Mouse (Mus musculus) intestine, embryonic 16.5 days (tissue): ENCODE measurements around the gene Lrrc61. TPM values are rescaled to one million over a fixed set of nuclear protein-coding genes. Genes with fewer than 3 reads are reported as not detected.

Experiments
- ATAC-seq: fragments of 200-750 bp; cut with Nextera tagmentation; 2 replicates; pipeline ENCODE4 v1.8.0; 2017; ENCODE audit warnings: moderate TSS enrichment, moderate library complexity
- H3K27ac ChIP-seq: fragments of 300-500 bp; sonication (generic); 2 replicates; pipeline ENCODE4 v1.5.1; 2014; ENCODE audit warnings: mild to moderate bottlenecking, low read length
- H3K27me3 ChIP-seq: fragments of 300-500 bp; sonication (generic); replicated peaks from 2 replicates; pipeline ENCODE4 v1.6.1; 2014; ENCODE audit warnings: low read length, control low read depth, mixed read lengths; ENCODE audit not compliant: control insufficient read depth, insufficient read depth
- H3K36me3 ChIP-seq: fragments of 300-500 bp; sonication (generic); 2 replicates; pipeline ENCODE4 v1.6.1; 2014; ENCODE audit warnings: low read length, control low read depth; ENCODE audit not compliant: control insufficient read depth, insufficient read depth
- H3K4me1 ChIP-seq: fragments of 300-500 bp; sonication (generic); 2 replicates; pipeline ENCODE4 v1.6.1; 2014; ENCODE audit warnings: low read length, control low read depth, mixed read lengths; ENCODE audit not compliant: control insufficient read depth, insufficient read depth
- H3K4me2 ChIP-seq: fragments of 300-500 bp; sonication (generic); 2 replicates; pipeline ENCODE4 v1.6.1; 2014; ENCODE audit warnings: low read depth, low read length, control low read depth
- H3K4me3 ChIP-seq: fragments of 300-500 bp; sonication (generic); 2 replicates; pipeline ENCODE4 v1.5.1; 2014; ENCODE audit warnings: mild to moderate bottlenecking, low read length
- H3K9ac ChIP-seq: fragments of 300-500 bp; sonication (generic); 2 replicates; pipeline ENCODE4 v1.6.1; 2014; ENCODE audit warnings: low read depth, low read length
- H3K9me3 ChIP-seq: fragments of 300-500 bp; sonication (generic); 2 replicates; pipeline ENCODE4 v1.6.1; 2016; ENCODE audit warnings: low read length, control low read depth; ENCODE audit not compliant: control insufficient read depth
- WGBS: fragments of 180-500 bp; shearing (Covaris S2); extraction: QIAGEN DNeasy Blood & Tissue Kit; methylation state at CpG from one replicate; pipeline ENCODE4 v1.1.7; 2014; 5-methylcytosine and 5-hydroxymethylcytosine counted together
- polyA plus RNA-seq: library from polyadenylated mRNA; unstranded; fragments of >200 nt; fragmentation: Nextera tagmentation; extraction: Ambion mirVana; gene quantifications from 2 replicates; pipeline ENCODE4 v1.2.1, GENCODE M21; 2015

The Lrrc61 gene
- polyA plus RNA-seq, 1 experiment from 2014 or later, result 10.4 TPM

- H3K4me2 ChIP-seq, result no peak overlapping the region
- no peaks in the 10 kb centered on the region for H3K9me3 ChIP-seq
- no peaks in the 10 kb centered on the region for H3K36me3 ChIP-seq
- H3K27me3 ChIP-seq, result no peaks in the 10 kb centered on the region
- 85% methylated on average over 3 of the region's 3 CpGs for WGBS
- peaks cover 16% of the 10 kb centered on the region for H3K4me1 ChIP-seq
- ATAC-seq, result no peak
- no peak overlapping the region for H3K9ac ChIP-seq
- no peak overlapping the region for H3K27ac ChIP-seq
- no peak overlapping the region for H3K4me3 ChIP-seq
Observed at GRCm38 (mm10) chr6:48542631-48543030, 12.0 kb upstream of the Lrrc61 start.

DNA sequence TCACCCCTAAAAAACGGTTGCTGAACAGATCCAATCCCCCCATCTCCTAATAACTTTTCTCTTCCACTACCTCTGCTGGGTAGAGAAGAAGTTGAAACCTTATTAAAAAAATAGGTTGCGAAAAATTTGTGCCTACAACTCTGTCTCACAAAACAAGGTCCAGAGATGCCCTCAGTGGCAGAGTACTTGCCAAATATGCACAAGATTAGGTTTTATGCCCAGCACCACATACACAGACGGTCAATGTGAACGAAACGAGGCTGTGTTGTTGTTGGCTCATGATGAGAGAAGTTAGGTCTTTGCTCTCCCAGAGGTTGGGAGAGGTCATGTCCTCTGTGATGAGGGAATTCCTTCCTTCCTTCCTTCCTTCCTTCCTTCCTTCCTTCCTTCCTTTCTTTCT lies 9.3 kb upstream of the Lrrc61 start:
- H3K27ac ChIP-seq, result no peak overlapping the region
- ATAC-seq, result no peak
- no peaks in the 10 kb centered on the region for H3K27me3 ChIP-seq
- no peak overlapping the region for H3K4me2 ChIP-seq
- H3K9ac ChIP-seq, result no peak overlapping the region
- 78% methylated on average over 5 of the region's 5 CpGs for WGBS
- H3K4me1 ChIP-seq, result peaks cover 10% of the 10 kb centered on the region
- H3K4me3 ChIP-seq, result no peak overlapping the region
- no peaks in the 10 kb centered on the region for H3K36me3 ChIP-seq
- H3K9me3 ChIP-seq, result no peaks in the 10 kb centered on the region

DNA sequence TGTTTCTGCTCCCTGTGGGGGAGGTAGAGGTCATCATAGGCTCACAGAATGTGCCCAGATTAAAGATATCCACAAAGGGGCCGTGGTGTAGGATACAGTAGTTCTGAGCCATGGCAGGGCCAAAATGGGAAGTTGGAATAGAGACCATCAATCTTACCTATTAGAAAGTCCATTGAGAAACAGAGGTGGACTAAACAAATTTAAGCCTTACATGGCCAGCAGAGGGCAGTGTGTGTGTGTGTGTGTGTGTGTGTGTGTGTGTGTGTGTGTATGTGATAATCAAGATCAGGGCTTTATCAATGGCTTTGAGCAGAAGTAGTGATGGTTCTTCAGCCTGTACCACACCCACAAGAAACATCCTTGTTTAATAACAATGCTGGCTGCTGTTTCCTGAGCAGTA lies 8.3 kb upstream of the Lrrc61 start:
- H3K9me3 ChIP-seq, result no peaks in the 10 kb centered on the region
- 56% methylated on average over 1 of the region's 1 CpGs for WGBS
- no peak for ATAC-seq
- peaks cover 10% of the 10 kb centered on the region for H3K4me1 ChIP-seq
- H3K9ac ChIP-seq, result no peak overlapping the region
- no peaks in the 10 kb centered on the region for H3K36me3 ChIP-seq
- no peak overlapping the region for H3K27ac ChIP-seq
- no peaks in the 10 kb centered on the region for H3K27me3 ChIP-seq
- H3K4me2 ChIP-seq, result no peak overlapping the region
- H3K4me3 ChIP-seq, result no peak overlapping the region

DNA sequence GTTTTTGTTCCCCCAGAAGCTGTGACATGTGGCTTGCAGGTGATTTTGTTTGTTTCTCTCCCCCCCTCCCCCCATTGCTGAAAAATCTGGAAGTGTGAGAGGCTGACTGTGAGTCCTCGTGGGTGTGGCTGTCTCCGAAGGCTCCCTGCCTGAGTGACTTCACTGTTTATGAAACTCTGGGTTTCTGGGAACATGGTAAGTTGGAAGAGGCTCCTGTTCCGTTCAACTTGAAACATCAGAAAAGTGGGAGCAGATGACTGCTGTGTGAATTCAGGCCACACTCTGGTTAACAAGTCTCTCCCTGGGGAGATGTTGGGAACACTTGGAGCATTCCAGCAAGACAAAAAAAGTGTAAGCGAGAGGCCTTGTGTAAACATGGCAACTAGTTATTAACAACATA lies 7.7 kb upstream of the Lrrc61 start:
- H3K27me3 ChIP-seq, result no peaks in the 10 kb centered on the region
- 47% methylated on average over 4 of the region's 4 CpGs for WGBS
- H3K4me1 ChIP-seq, result peaks cover 4% of the 10 kb centered on the region
- H3K4me2 ChIP-seq, result no peak overlapping the region
- no peaks in the 10 kb centered on the region for H3K36me3 ChIP-seq
- no peak overlapping the region for H3K27ac ChIP-seq
- H3K9me3 ChIP-seq, result no peaks in the 10 kb centered on the region
- H3K9ac ChIP-seq, result no peak overlapping the region
- no peak for ATAC-seq
- H3K4me3 ChIP-seq, result no peak overlapping the region

GRCm38 (mm10) chr6:48548314-48548713 lies 6.3 kb upstream of the Lrrc61 start:
- Histone ChIP-seq H3K9me3 (no peaks in the 10 kb centered on the region), H3K27ac (no peak overlapping the region), H3K9ac (no peak overlapping the region), H3K27me3 (no peaks in the 10 kb centered on the region), H3K4me1 (no peaks in the 10 kb centered on the region), H3K36me3 (no peaks in the 10 kb centered on the region), H3K4me3 (no peak overlapping the region), H3K4me2 (no peak overlapping the region)
- 79% methylated on average over 6 of the region's 6 CpGs for WGBS
- no peak for ATAC-seq

GRCm38 (mm10) chr6:48552918-48553317 lies 1.7 kb upstream of the Lrrc61 start:
- H3K27me3 ChIP-seq, result no peaks in the 10 kb centered on the region
- H3K9me3 ChIP-seq, result no peaks in the 10 kb centered on the region
- WGBS, result 60% methylated on average over 4 of the region's 4 CpGs
- H3K36me3 ChIP-seq, result no peaks in the 10 kb centered on the region
- H3K4me3 ChIP-seq, result no peak overlapping the region
- no peak overlapping the region for H3K4me2 ChIP-seq
- H3K4me1 ChIP-seq, result peaks cover 6% of the 10 kb centered on the region; the same call in 1 of the 2 replicates
- no peak overlapping the region for H3K9ac ChIP-seq
- no peak for ATAC-seq
- H3K27ac ChIP-seq, result no peak overlapping the region

GRCm38 (mm10) chr6:48553819-48554218 lies 777 bp upstream of the Lrrc61 start:
- H3K27me3 ChIP-seq, result no peaks in the 10 kb centered on the region
- H3K4me3 ChIP-seq, result peak overlapping the region; percentile 55; the same call in 1 of the 2 replicates
- H3K9ac ChIP-seq, result peak overlapping the region; percentile 69; the same call in 1 of the 2 replicates
- peak overlapping the region; percentile 92 for H3K27ac ChIP-seq
- peaks cover 6% of the 10 kb centered on the region; the same call in 1 of the 2 replicates for H3K4me1 ChIP-seq
- H3K9me3 ChIP-seq, result no peaks in the 10 kb centered on the region
- no peaks in the 10 kb centered on the region for H3K36me3 ChIP-seq
- ATAC-seq, result no peak
- 79% methylated on average over 4 of the region's 4 CpGs for WGBS
- H3K4me2 ChIP-seq, result peak overlapping the region; percentile 77

- H3K27me3 ChIP-seq, result no peaks in the 10 kb centered on the region
- no peaks in the 10 kb centered on the region for H3K9me3 ChIP-seq
- 29% methylated on average over 13 of the region's 14 CpGs for WGBS
- H3K4me2 ChIP-seq, result peak overlapping the region; percentile 77
- peak; percentile 82 for ATAC-seq
- H3K9ac ChIP-seq, result peak overlapping the region; percentile 69
- no peaks in the 10 kb centered on the region for H3K36me3 ChIP-seq
- H3K4me1 ChIP-seq, result peaks cover 6% of the 10 kb centered on the region; the same call in 1 of the 2 replicates
- peak overlapping the region; percentile 92 for H3K27ac ChIP-seq
- peak overlapping the region; percentile 55 for H3K4me3 ChIP-seq
Observed at GRCm38 (mm10) chr6:48555104-48555890, 701 bp downstream of the Lrrc61 start.

DNA sequence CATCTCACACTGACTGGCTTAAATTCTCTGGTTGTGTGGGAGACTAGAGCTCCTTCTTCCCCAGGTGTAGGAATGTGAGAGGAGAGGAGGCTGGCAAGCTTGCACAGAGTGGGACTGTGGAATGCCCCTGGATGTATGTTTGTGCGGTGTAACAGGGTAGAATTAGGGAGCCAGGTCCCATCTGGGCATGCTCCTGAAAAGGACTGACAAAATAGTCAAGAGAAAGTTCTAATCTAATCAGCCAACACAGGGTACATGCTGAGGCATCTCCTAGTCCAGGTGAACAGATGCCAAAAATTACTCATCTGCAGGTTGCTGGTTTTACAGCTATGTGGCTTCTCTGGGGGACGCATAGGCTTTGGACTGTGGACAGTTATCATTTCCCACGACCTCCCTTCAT lies 1.4 kb downstream of the Lrrc61 start:
- WGBS, result 87% methylated on average over 3 of the region's 3 CpGs
- H3K9ac ChIP-seq, result no peak overlapping the region
- no peaks in the 10 kb centered on the region for H3K9me3 ChIP-seq
- H3K4me3 ChIP-seq, result no peak overlapping the region
- no peak overlapping the region for H3K4me2 ChIP-seq
- H3K27ac ChIP-seq, result peak overlapping the region; percentile 92; the same call in 1 of the 2 replicates
- peaks cover 6% of the 10 kb centered on the region; the same call in 1 of the 2 replicates for H3K4me1 ChIP-seq
- no peak for ATAC-seq
- H3K36me3 ChIP-seq, result no peaks in the 10 kb centered on the region
- H3K27me3 ChIP-seq, result no peaks in the 10 kb centered on the region
